Mouse (Mus musculus) ES-E14 (cell line): ENCODE measurements around the gene Dclk1. TPM values are rescaled to one million over a fixed set of nuclear protein-coding genes. Genes with fewer than 3 reads are reported as not detected.

Experiments
- DNase-seq: peaks from one replicate; pipeline ENCODE4 v3.0.0-alpha.2; 2013; ENCODE audit warnings: low read depth, low spot score
- H3K27ac ChIP-seq: 2 replicates; pipeline ENCODE4 v1.5.1; 2012; ENCODE audit warnings: low read depth, mild to moderate bottlenecking, low read length, moderate library complexity, mixed read lengths; ENCODE audit not compliant: poor library complexity, insufficient read depth, severe bottlenecking
- H3K36me3 ChIP-seq: 2 replicates; pipeline ENCODE4 v1.6.1; 2012; ENCODE audit warnings: mild to moderate bottlenecking, low read length, moderate library complexity, mixed read lengths; ENCODE audit not compliant: control insufficient read depth, poor library complexity, insufficient read depth, severe bottlenecking
- H3K4me1 ChIP-seq, 2 experiments: fragments of 150-350 bp in 1 of 2; sonication (generic) in 1 of 2; 2 replicates each; pipeline ENCODE4 v1.6.1; 2012; ENCODE audit warnings: low read length in 2 of 2, mild to moderate bottlenecking in 1 of 2, mixed read lengths in 1 of 2; ENCODE audit not compliant: control insufficient read depth in 2 of 2, insufficient read depth in 2 of 2, poor library complexity in 1 of 2
- H3K4me3 ChIP-seq, 2 experiments: fragments of 150-350 bp in 1 of 2; sonication (generic) in 1 of 2; 2 replicates each; pipeline ENCODE4 v1.5.1; 2012; ENCODE audit warnings: low read length in 2 of 2, low read depth in 1 of 2, mild to moderate bottlenecking in 1 of 2, mixed read lengths in 1 of 2; ENCODE audit not compliant: insufficient read depth in 1 of 2, poor library complexity in 1 of 2, severe bottlenecking in 1 of 2
- H3K9ac ChIP-seq: 2 replicates; pipeline ENCODE4 v1.6.1; 2012; ENCODE audit warnings: low read depth, mild to moderate bottlenecking, low read length, mixed read lengths; ENCODE audit not compliant: poor library complexity, insufficient read depth, severe bottlenecking
- H3K9me3 ChIP-seq: fragments of 150-350 bp; sonication (generic); 2 replicates; pipeline ENCODE4 v1.6.1; 2012; ENCODE audit warnings: low read depth, mild to moderate bottlenecking, low read length; ENCODE audit not compliant: control insufficient read depth, insufficient read depth
- CHD2 ChIP-seq: IDR thresholded peaks from 2 replicates; pipeline ENCODE4 v1.6.1; 2014; ENCODE audit warnings: mild to moderate bottlenecking, low read depth, low read length, inconsistent platforms
- HCFC1 ChIP-seq: IDR thresholded peaks from 2 replicates; pipeline ENCODE4 v1.6.1; 2012; ENCODE audit warnings: low read length, inconsistent platforms, borderline replicate concordance; ENCODE audit not compliant: insufficient read depth
- MAFK ChIP-seq: IDR thresholded peaks from 2 replicates; pipeline ENCODE4 v1.6.1; 2014; ENCODE audit warnings: mild to moderate bottlenecking, low read depth, low read length, inconsistent platforms; ENCODE audit not compliant: insufficient read depth
- ZC3H11A ChIP-seq: IDR thresholded peaks from 2 replicates; pipeline ENCODE4 v1.6.1; 2012; ENCODE audit warnings: low read depth, mild to moderate bottlenecking, inconsistent platforms, low read length, borderline replicate concordance
- ZNF384 ChIP-seq: IDR thresholded peaks from 2 replicates; pipeline ENCODE4 v1.6.1; 2012; ENCODE audit warnings: low read depth, low read length, inconsistent platforms
- in situ Hi-C, 2 experiments: fragments of 600-800 bp; cut with MboI; formaldehyde crosslinking; loops; one replicate each; pipeline ENCODE4 v1.15.1; 2025; ENCODE audit warnings: low sequenced_read_pairs in 2 of 2, inconsistent platforms in 1 of 2; ENCODE audit not compliant: unreplicated experiment in 2 of 2
- total RNA-seq: library from RNA; depleted of rRNA; stranded (reverse); fragments of 300-350 nt; gene quantifications from 2 replicates; pipeline ENCODE4 v1.2.3, GENCODE M21; 2012

The Dclk1 gene
- total RNA-seq, 1 experiment = 1.7 TPM

DNA sequence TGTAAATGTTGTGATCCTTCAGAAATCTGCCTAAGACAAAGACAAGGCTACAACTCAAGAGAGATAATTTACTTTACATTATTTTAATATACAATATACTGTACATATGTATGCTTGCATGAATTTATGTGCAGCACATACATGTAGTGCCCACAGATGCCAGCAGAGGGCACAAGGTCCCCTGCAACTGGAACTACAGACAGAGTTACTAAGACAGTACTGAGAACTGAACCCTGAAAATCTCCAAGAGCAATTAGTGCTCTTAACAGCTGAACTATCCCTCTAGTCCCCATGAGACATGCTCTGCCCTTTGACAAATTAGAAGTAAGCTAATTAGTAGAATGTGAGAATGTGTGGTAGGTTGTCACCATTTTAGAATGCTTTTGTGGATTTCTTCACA lies 169.4 kb downstream of the Dclk1 start:
- Histone ChIP-seq H3K27ac (no peak overlapping the region), H3K9ac (no peak overlapping the region), H3K36me3 (no peaks in the 10 kb centered on the region), H3K4me1 (no peaks in the 10 kb centered on the region), H3K9me3 (no peaks in the 10 kb centered on the region), H3K4me3 (no peak overlapping the region)
- DNase-seq = no peak
- TF ChIP-seq ZNF384 (no peak), MAFK (no peak), HCFC1 (no peak), ZC3H11A (no peak), CHD2 (no peak)
- in situ Hi-C loops = no loop called here

DNA sequence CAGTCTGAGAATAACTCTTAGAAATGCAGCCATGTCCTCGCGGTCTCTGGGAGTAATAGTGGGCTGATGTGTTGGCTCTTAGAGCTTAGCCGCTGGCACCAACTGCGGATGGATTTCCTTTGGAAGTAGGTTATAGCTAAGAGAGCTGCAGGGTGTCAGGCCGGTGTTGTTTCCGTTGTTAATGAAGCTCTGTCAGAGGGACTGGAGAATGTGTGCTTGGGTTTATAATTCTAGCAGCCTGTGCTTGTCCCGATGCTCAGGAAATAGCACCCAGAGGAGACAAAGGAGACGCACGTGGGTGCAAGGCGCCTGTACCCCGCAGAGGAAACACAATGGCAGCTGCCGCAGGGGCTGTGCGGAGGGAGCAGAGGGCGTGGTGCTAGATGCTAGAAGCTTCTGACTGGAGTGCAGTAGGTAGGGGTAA lies 173.4 kb downstream of the Dclk1 start:
- in situ Hi-C loops = no loop called here
- TF ChIP-seq ZNF384 (no peak), HCFC1 (no peak), ZC3H11A (no peak), MAFK (no peak), CHD2 (no peak)
- Histone ChIP-seq H3K9me3 (no peaks in the 10 kb centered on the region), H3K4me3 (no peak overlapping the region), H3K36me3 (no peaks in the 10 kb centered on the region), H3K27ac (no peak overlapping the region), H3K9ac (no peak overlapping the region), H3K4me1 (peaks cover 0 to 2% of the 10 kb centered on the region in 2 experiments; a peak in 1 of 4 replicates)
- no peak for DNase-seq

DNA sequence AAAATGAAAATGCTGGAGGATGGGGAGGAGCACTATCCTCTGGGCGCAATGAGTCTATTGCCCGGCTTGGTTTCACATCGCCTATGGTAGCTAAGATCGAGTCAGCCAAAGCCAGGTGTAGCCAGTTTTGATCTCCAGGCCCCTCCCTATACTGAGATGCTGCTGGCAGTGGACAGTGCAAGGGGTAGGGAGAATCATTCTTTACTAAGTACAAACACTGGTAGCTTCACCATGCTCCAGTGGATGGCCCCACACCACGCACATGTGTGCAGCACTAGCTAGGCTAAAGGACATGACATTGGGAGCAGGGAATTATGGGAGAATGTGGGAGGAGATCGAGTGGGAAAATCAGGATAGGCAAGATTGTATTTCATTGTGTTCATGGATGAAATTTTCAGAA lies 176.7 kb downstream of the Dclk1 start:
- DNase-seq = no peak
- Histone ChIP-seq H3K4me3 (no peak overlapping the region), H3K36me3 (no peaks in the 10 kb centered on the region), H3K4me1 (peaks cover 0 to 2% of the 10 kb centered on the region in 2 experiments; a peak in 1 of 4 replicates), H3K9me3 (no peaks in the 10 kb centered on the region), H3K9ac (no peak overlapping the region), H3K27ac (no peak overlapping the region)
- in situ Hi-C loops = no loop called here
- TF ChIP-seq CHD2 (no peak), HCFC1 (no peak), ZNF384 (no peak), MAFK (no peak), ZC3H11A (no peak)

DNA sequence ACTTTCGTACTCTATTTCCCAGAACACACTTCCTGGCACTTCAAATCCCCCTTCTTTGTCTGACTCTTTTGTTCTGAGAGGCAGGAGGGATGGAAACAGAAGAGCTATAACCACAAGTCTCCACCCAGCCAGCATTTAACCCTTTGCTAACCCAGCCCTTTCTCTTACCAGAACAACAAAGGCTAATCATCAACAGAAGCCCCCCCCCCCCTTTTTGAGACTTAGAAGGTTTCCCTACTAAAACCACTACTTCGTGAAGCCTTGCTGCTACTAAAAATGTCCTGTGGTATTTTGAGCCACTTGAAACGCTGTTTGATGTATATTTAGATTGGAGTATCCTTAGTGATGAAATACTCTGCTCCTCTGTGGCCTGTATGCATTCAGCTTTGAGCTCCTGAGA lies 177.2 kb downstream of the Dclk1 start:
- H3K4me1 ChIP-seq = peaks cover 0 to 2% of the 10 kb centered on the region in 2 experiments; a peak in 1 of 4 replicates
- H3K4me3 ChIP-seq = no peak overlapping the region
- no peaks in the 10 kb centered on the region for H3K9me3 ChIP-seq
- no peaks in the 10 kb centered on the region for H3K36me3 ChIP-seq
- TF ChIP-seq HCFC1 (no peak), ZC3H11A (no peak), MAFK (no peak), ZNF384 (no peak), CHD2 (no peak)
- no peak overlapping the region for H3K9ac ChIP-seq
- H3K27ac ChIP-seq = no peak overlapping the region
- no peak for DNase-seq
- in situ Hi-C loops = no loop called here
